Mouse (Mus musculus) T-helper 2 cell (primary cell): ENCODE measurements around the gene Vmn1r32.

Experiments
- in situ Hi-C: fragments of 300-600 bp; cut with MboI, MseI; formaldehyde crosslinking; loops from one replicate; pipeline ENCODE4 v1.15.1; 2025; ENCODE audit warnings: high pct_unique_total_duplicates

Vmn1r32 gene

DNA sequence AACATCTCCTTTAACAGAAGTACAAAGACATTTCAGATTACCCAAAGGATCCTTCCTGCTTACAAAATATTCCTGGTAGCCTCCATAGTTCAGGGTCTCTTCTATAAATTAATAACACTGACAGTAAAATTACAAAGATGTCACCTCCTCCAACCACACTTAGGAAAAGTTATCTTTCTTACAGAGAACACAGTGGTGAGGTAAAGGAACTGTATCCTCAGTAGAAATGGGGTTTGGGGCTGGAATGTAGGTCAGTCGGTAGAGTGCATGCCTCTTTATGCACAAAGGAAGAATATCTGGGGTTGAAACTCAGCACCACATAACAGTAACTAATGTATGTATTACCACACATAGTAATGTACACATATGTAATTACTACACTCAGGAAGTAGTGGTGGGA, at the start of gene Vmn1r32:
Vmn1r32 (minus strand) TSS at position 101 of the 400 bp plus-strand sequence.
- in situ Hi-C loops = loop anchor here (25.0 kb wide), 1 partner anchor 402 kb away; no protein-coding TSS in a partner anchor

DNA sequence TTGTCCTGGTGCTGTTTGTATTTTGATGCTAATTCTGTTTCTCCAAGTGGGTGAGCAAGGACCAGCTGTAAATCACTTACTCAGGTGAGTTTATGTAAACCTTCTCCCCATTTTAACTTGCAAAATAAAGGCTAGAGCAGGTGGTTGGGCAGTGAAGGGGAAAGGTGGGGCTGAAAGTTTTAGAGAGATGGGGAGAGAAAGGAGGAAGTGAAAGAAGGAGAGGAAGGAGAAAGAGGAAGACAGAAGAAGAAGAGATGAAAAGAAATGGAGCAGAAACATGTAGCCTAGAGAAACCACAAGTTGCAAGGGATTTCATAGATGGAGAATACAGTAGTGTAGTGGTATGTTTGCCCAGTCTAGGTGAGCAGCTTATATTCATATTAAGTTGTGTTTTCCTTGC, 35.9 kb upstream of the Vmn1r32 start:
- in situ Hi-C loops = no loop called here

DNA sequence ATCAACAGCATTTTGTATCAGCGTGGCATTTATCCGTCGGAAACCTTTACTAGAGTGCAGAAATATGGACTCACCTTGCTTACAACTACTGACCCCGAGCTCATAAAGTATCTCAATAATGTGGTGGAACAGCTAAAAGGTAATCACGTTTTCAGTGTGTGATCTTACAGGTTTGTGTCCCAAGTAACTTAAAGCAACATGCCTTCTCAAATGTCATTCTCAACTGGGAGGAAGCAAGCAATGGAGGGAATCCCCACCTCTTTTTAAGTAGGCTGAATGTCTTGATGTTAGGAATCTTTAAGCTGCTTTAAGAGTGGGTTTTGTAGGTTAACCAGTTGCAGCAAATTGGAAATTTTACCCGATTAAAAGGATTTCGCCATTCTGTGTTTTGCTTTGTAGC, 23.9 kb downstream of the Vmn1r32 start:
- in situ Hi-C loops = loop anchor here (25.0 kb wide), 1 partner anchor 651 kb away; no protein-coding TSS in a partner anchor

GRCm38 (mm10) chr6:66535028-66535862, 24.7 kb downstream of the Vmn1r32 start, which contains the start of gene Mad2l1:
Gene Mad2l1, plus strand, starts transcription at chr6:66535390.
- in situ Hi-C loops = loop anchor here (25.0 kb wide), 1 partner anchor 652 kb away; no protein-coding TSS in a partner anchor

- in situ Hi-C loops = loop anchor here (25.0 kb wide), 1 partner anchor 653 kb away; no protein-coding TSS in a partner anchor
These were observed 25.4 kb downstream of the Vmn1r32 start for GRCm38 (mm10) chr6:66534366-66534941.

DNA sequence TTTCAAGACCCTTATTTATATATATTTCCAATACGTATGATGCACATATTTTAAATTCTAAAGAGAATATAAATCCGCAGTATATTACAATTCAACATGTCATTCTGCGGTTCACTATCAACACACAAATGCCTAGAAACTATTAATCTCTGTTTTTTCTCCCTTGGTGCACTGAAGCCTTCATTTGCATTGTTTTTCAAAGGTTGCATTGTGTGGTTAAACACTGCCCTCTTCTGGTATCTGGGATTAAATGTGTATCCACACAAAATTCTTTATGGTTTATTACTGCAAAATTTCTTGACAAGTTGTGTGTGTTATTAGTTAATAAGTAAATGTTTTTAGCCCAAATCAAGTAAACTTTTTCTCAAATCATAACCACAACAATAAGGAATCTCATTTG, 26.7 kb downstream of the Vmn1r32 start:
- in situ Hi-C loops = loop anchor here (25.0 kb wide), 1 partner anchor 654 kb away; no protein-coding TSS in a partner anchor

DNA sequence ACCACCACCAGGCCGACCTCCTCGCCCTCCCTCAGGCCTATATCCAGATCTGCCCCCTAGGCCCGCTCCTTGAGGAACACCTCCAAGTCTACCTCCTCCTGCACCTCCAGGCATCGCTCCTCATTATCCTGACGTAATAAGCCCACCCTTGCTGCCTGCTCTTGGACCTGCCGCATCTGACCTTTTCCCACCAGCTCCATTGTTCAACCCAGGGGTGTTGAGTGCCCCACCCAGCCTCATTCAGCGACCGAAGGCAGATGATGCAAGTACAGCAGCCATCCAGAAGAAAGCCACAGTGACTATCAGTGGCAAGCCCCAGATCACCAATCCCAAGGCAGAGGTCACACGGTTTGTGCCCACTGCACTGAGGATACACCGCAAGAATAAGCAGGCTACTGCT, 31.5 kb downstream of the Vmn1r32 start:
- in situ Hi-C loops = loop anchor here (10.0 to 25.0 kb wide), 2 partner anchors 659 to 1014 kb away; no protein-coding TSS in a partner anchor

DNA sequence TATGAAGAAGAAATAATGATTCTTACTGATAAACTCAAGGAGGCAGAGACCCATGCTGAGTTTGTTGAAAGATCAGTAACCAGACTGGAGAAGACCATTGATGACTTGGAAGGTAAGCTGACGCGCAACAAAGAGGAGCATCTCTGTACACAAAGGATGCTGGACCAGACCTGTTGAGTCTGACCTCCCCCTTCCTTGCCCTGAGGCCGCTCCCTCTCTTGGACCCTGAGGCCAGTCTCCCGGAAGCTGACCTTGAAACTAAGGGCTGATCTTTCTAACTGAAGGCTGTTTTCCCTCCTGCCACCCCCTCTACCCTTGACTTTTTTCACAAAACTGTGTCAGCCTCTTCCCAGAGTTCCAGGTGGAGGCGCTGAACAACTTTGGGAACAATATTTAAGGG, 43.5 kb downstream of the Vmn1r32 start:
- in situ Hi-C loops = loop anchor here (10.0 kb wide), 1 partner anchor 1472 kb away; the partner anchor contains the start of gene Smarcad1
